Mouse (Mus musculus) lung, adult 2 months (tissue): ENCODE measurements around the gene Crygn.

Source experiments
- CTCF ChIP-seq: fragments of 200-500 bp; IDR thresholded peaks from 2 replicates; pipeline ENCODE4 v1.5.1; 2011; ENCODE audit warnings: mild to moderate bottlenecking, low read length, control low read depth; ENCODE audit not compliant: insufficient read depth
- POLR2A ChIP-seq: fragments of 200-500 bp; IDR thresholded peaks from 2 replicates; pipeline ENCODE4 v1.6.1; 2011; ENCODE audit warnings: low read depth, mild to moderate bottlenecking, control low read depth, low read length, borderline replicate concordance; ENCODE audit errors: extremely low read depth

DNA sequence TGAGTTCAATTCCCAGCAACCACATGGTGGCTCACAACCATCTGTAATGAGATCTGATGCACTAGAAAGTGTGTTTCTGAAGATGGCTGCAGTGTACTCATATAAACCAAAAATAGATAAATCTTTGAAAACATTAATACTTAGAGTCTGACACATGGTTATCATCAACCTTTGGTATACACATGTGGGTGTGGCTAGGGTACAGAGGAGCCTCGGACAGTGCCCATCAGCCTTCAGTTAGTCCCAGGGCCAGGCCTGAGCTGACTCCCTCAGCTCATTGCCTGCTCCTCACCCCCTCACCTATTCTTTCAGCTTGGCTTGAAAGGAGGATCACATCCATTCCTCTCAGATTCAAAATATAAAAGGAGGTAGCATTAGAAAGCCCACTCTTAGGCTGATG, 19.3 kb downstream of the Crygn start:
- TF ChIP-seq CTCF (no peak), POLR2A (no peak)
